Mouse (Mus musculus) WW6 (cell line): ENCODE measurements around the gene Fam181a.

Source experiments
- DNase-seq: peaks from one replicate; pipeline ENCODE4 v3.0.0-alpha.2; 2013; ENCODE audit warnings: low read depth, low spot score

Fam181a gene

DNA sequence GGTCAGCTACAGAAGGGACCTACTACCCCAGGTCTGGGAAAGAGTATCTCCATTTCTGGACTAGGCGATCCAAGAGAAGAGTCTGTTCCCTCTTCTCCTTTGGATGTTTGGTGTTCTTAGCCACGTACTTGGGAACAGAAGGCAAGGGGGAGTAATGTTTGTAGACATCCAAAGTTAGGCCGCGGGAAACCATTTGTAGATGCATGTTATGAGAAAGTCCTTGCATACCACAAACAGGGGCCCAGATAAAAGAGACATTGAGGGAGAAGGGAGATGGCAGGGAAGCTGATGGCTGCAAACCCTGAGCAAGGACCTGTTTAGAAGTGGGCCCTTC is 45.6 kb downstream of the Fam181a start:
- no peak for DNase-seq

DNA sequence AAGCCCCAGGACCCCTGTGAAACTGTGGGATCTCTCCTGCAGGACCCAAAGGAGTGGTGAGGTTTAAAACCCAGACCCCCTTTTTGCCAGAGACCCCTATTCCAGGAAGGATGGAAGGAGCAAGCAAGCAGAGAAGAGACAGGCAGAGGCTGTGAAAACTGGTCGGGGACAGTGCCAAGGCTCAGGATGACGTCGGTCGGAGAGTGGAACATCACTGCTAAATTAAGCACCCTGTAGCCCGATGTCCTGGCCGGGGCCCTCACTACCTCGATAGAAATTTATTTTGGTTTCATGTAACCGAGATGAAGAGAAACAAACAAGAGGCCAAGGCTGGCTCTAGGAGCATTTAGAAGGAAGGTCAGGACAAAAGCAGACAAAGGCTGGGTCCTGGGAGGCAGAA is 47.4 kb downstream of the Fam181a start:
- DNase-seq, result no peak

DNA sequence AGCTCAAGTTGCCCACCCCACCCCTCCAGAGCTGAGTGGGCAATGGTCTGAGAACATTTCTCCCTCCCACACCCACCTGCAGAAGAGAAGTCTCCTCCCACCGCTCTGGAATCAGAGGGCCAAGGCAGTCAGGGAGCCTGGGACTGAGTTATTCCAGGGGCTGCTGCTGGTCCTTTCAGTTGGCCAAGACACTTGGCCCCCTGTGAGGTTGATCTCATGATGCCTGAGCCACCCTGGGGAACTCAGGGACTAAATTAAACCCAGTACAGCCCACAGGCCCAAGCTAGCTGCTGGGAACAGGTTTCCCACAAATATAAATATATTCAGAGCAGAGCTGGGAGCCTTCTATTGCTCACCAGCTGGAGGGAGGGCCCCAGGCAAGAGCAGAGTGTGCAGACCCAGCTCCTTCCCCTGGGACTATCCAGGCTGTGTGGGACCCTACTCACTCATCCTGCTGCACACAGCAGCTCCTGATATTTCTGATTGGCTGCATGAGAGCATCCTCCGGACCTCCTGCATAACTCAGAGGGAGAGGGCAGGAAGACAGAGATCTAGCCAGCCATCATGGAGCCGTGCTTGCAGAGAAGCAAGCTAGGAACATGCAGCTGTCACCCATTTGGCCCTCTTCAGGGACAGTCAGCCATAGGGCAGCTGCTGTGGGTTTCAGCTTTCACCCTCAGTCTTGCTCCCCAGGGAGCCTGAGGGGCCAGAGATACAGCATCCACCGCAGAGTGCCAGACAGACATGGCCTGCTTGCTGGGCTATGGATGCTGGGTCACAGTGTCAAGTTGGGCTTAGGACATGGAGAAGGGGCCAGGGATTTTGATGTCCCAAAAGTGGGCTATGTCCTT is 48.4 kb downstream of the Fam181a start:
- no peak for DNase-seq

DNA sequence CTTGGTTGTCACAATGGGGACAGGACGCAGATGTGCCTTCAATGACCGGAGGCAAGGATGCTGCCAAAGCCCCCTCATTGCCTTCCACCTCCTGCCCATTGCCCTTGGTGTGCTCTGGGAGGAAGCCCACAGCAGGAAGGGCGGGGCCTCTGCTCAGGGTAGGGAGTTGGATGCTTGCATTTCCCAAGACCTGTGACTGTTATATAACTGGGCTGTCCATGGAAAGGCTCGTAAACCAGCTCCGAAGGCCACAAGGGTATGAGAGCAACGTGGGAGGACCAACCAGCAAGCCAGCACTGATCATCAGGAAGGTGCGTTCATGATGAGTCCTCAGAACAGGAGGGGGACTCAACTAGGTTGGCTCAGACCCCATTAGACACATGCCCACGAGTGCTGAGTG is 50.0 kb downstream of the Fam181a start:
- no peak for DNase-seq

DNA sequence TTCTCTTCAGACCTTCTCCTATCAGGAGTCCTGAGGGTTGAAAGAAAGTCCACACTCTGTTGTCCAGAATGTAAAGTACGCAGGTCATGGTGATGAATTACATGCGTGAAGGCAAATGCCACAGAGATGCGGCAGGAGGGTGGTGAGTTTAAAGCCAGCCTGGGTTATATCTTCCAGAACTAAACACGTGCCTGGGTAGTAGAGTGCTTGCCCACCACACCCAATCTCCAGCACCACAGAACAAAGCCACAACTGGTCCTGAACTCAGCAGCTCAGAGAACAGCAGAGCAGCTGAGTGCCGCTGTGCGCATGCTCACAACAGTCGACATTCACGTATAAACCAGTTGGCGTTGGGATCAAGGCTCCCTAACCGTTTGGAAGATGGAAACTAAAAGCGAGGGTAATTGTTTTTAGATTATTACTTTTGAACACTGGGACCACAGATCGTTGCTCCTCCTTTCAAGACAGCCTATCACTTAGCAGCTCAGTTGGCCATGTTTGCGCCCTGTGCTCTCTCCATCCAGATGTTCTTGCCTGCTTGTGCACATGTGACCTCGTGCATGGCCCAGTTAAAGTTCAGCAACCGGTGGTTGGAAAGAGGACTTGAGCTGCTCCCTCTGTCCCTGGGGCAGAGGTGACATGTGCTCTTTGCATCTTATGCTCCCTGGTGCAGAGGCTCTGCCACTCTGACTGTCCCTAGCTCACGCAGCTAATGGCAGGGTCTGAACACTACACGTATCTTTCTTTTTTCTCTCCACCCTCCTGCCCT is 50.9 kb downstream of the Fam181a start:
- no peak for DNase-seq

DNA sequence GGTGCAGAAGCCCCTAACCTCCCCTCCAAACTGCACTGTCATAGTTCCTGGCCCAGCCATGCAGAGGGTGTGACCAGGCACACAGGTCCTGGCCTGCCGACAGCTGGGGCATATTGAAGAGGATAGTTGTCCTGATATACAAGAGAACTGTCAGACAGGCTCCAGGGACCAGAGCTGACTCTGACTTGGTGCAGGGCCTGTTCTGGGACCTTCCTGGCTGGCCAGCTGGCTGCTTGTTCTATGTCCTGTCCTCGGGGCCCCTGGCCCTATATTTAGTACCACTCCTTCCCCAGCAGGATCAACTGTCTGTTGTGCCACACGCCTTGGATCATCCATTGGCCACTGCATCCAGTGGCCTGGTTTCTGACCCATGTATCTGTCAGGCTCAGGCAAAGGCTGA is 51.6 kb downstream of the Fam181a start:
- no peak for DNase-seq
